Mouse (Mus musculus) megakaryocyte, embryonic 14.5 days (primary cell): ENCODE measurements at regions not wholly inside any gene's neighbourhood (a gene's known extent, or its start where the extent isn't known, plus 50 kb on each side); places are given as distances from the start of the nearest gene placed in this dataset.

Experiments
- FLI1 ChIP-seq: IDR thresholded peaks from 2 replicates; pipeline ENCODE4 v1.6.1; 2012; ENCODE audit warnings: low read length, inconsistent platforms, mixed read lengths
- GATA1 ChIP-seq: IDR thresholded peaks from 3 replicates; pipeline ENCODE4 v1.6.1; 2012; ENCODE audit warnings: mixed read lengths, low read length, inconsistent platforms, borderline replicate concordance

- no peak for TF ChIP-seq GATA1
- no peak for TF ChIP-seq FLI1
Measured at GRCm38 (mm10) chr10:99459823-99460361, 196.9 kb downstream of the Dusp6 start.
